Mouse (Mus musculus): ENCODE measurements around the gene Hist1h2bg. TPM values are rescaled to one million over a fixed set of nuclear protein-coding genes. Genes with fewer than 3 reads are reported as not detected.
"Not testable (repeated sequence)": the region's sequence is repeated elsewhere in the genome, so short reads cannot be mapped to it uniquely, and the experiment has no call there.

The Hist1h2bg gene
- polyA plus RNA-seq, 1 experiment from 2014 or later: 4.3 TPM

DNA sequence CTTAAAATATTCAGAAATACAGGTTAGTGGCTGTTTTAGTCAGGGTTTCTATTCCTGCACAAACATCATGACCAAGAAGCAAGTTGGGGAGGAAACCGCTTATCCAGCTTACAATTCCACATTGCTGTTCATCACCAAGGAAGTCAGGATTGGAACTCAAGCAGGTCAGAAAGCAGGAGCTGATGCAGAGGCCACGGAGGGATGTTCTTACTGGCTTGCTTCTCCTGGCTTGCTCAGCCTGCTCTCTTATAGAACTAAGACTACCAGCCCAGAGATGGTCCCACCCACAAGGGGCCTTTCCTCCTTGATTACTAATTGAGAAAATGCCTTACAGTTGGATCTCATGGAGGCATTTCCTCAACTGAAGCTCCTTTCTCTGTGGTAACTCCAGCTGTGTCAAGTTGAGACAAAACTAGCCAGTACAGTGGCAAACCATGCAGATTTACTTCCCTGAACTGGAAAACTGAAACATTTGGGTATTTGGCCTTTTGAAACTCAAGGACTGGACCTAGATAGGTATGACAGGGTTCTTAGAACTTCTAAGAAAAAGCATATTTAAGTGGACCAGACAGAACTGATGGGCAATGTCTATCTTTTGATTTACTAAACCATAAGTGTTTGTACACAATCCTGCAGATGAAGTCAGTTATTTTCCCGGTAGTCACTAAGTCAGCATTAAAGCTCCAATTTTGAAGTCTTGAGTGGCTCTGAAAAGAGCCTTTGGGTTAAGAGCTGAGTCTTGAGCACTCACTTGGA, 28.8 kb upstream of the Hist1h2bg start:
- Histone ChIP-seq H3K27ac (peak overlapping the region; percentile 87), H3K4me2 (peak overlapping the region; percentile 77), H3K9ac (peak overlapping the region; percentile 52), H3K4me3 (peak overlapping the region; percentile 58)
- H3K4me1 ChIP-seq (replicated peaks); H3K9me3 ChIP-seq (replicated peaks); H3K36me3 ChIP-seq; H3K27me3 ChIP-seq; ATAC-seq (replicated peaks; ENCODE audit: insufficient number of reproducible peaks, insufficient read depth, low FRiP score, low read depth): not testable (repeated sequence)
- WGBS: 19% methylated on average over 3 of the region's 3 CpGs

DNA sequence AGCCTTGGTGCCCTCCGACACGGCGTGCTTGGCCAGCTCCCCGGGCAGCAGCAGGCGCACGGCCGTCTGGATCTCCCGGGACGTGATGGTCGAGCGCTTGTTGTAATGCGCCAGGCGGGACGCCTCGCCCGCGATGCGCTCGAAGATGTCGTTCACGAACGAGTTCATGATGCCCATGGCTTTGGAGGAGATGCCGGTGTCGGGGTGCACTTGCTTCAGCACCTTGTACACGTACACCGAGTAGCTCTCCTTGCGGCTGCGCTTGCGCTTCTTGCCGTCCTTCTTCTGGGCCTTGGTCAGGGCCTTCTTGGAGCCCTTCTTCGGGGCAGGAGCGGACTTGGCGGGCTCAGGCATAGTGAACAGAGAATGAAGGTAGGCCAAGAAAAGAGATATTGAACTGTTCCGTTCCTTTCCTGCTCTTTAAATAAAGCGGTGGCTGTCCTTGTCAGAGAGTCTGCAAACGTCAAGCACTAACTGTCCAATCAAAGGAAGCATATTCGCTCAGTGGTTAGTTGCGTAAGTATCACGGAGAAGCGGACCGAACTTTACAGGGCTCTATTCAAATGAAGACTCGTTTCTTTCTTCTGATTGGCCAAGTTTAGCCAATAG, 28.1 kb upstream of the Hist1h2bg start, which contains the start of gene Hist1h2bh:
Gene Hist1h2bh (minus strand): TSS at position 394 of the 609 bp plus-strand sequence.
- peak; percentile 91 for ATAC-seq (replicated peaks; ENCODE audit: insufficient number of reproducible peaks, insufficient read depth, low FRiP score, low read depth)
- H3K36me3 ChIP-seq; H3K4me1 ChIP-seq (replicated peaks); H3K9me3 ChIP-seq (replicated peaks); H3K27me3 ChIP-seq: not testable (repeated sequence)
- peak within 1 kb of the TSS; percentile 77 for H3K4me2 ChIP-seq
- peak within 1 kb of the TSS; percentile 58 for H3K4me3 ChIP-seq
- peak within 1 kb of the TSS; percentile 53 for H3K9ac ChIP-seq
- WGBS: under 1% methylated on average over 39 of the region's 42 CpGs
- peak within 1 kb of the TSS; percentile 92 for H3K27ac ChIP-seq

DNA sequence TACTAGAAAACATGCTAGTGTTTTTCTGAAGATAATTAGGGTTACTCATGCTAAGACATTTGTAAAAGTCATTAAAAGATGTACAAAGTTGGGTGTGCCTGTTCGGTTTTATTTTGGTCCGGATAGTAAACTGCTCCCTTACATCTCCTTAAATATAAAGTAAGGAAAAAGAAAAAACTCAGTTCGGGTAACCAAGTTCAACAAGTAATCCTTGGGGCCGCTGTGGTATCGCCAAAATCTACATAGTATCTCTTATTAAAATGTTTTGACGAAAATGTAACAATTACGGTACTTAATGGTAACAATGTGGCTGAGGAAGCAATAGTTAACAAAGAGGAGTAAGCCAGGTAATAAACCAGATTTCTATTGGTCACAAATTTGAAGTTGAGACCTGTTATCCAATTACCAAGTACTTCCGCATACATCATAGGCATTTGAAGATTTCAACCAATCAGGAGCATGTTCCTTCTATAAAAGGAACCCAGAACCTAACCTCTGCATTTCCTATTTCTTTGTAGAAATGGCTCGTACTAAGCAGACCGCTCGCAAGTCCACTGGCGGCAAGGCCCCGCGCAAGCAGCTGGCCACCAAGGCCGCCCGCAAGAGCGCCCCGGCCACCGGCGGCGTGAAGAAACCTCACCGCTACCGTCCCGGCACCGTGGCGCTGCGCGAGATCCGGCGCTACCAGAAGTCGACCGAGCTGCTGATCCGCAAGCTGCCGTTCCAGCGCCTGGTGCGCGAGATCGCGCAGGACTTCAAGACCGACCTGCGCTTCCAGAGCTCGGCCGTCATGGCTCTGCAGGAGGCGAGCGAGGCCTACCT, 27.0 kb upstream of the Hist1h2bg start, which contains the start of gene Hist1h3f:
Gene Hist1h3f (plus strand): TSS at position 88 of the 822 bp plus-strand sequence.
- Histone ChIP-seq H3K4me2 (peak within 1 kb of the TSS; percentile 77), H3K4me1 (replicated peaks) (peaks cover 5% of the 10 kb centered on the region; the same call in 1 of the 2 replicates), H3K9me3 (replicated peaks) (no peaks in the 10 kb centered on the region), H3K36me3 (no peaks in the 10 kb centered on the region), H3K27ac (peak within 1 kb of the TSS; percentile 92), H3K4me3 (peak within 1 kb of the TSS; percentile 58), H3K27me3 (no peaks in the 10 kb centered on the region), H3K9ac (peak within 1 kb of the TSS; percentile 65)
- peak; percentile 88 for ATAC-seq (replicated peaks; ENCODE audit: insufficient number of reproducible peaks, insufficient read depth, low FRiP score, low read depth)
- WGBS: 1% methylated on average over 27 of the region's 45 CpGs

DNA sequence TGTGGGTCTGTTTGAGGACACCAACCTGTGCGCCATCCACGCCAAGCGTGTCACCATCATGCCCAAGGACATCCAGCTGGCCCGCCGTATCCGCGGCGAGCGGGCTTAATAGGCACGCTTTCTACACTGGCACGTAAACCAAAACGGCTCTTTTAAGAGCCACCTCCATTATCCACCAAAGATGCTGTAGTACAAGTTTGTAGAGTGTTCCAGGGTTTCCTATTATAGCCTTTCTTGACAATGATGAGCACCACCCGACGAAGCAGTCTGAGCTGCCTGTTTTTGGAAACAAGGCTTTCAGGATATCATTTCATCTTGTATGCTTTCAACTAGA, 26.4 kb upstream of the Hist1h2bg start:
- WGBS: 0% methylated on average over 14 of the region's 14 CpGs
- peak; percentile 5; the same call in 1 of the 2 replicates for ATAC-seq (replicated peaks; ENCODE audit: insufficient number of reproducible peaks, insufficient read depth, low FRiP score, low read depth)
- 0 out of 2 replicates have a peak overlapping the region, but pooled peaks have one; percentile 33 for H3K9ac ChIP-seq

DNA sequence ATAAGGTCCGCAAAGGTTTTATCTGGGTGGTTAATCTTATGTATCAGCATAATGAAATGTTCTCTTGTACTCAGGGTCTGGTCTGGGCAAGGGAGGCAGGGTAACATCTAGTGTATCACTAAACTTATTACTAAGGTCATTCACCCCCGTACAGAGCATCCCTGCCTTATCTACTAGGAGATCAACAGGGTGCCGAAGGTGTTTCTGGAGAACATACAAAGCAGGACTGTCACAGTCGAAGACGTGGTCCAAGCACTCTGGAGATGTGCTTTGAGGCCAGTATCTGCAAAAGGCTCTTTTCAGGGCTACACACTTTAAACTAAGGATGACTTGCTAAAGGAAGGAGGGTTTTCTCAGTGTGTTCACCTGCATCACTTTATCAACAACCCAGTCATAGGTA, 24.5 kb upstream of the Hist1h2bg start:
- H3K36me3 ChIP-seq: no peaks in the 10 kb centered on the region
- peaks cover 13% of the 10 kb centered on the region for H3K4me1 ChIP-seq (replicated peaks)
- no peaks in the 10 kb centered on the region for H3K27me3 ChIP-seq
- no peak overlapping the region for H3K4me2 ChIP-seq
- no peak overlapping the region for H3K9ac ChIP-seq
- no peak overlapping the region for H3K4me3 ChIP-seq
- no peaks in the 10 kb centered on the region for H3K9me3 ChIP-seq (replicated peaks)
- H3K27ac ChIP-seq: no peak overlapping the region
- WGBS: 61% methylated on average over 5 of the region's 5 CpGs
- no peak for ATAC-seq (replicated peaks; ENCODE audit: insufficient number of reproducible peaks, insufficient read depth, low FRiP score, low read depth)

More for the DNA sequence above, 26.4 kb upstream of the Hist1h2bg start:
- Histone ChIP-seq H3K4me3 (peak overlapping the region; percentile 58), H3K4me2 (peak overlapping the region; percentile 77), H3K27ac (peak overlapping the region; percentile 92)
- not testable (repeated sequence) for H3K36me3 ChIP-seq; H3K4me1 ChIP-seq (replicated peaks); H3K9me3 ChIP-seq (replicated peaks); H3K27me3 ChIP-seq

DNA sequence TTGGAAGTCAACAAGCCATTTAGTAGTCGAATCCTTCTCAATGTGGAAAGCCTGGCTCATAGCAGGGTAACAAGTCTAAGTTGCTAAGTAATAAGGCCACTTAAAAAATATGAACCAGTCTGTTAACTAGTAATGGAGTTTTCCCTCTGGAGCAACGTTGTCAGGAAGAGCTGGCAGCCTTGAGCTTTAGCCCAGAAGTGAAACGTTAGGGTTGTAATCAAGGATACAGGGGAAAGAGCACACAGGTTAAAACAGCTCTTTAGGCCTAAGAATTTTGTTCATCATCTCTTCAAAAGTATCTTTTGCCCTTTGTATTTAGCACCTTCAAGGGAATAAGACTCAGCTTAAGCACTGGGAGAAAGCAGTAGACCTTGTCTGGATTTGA, 20.4 kb upstream of the Hist1h2bg start:
- H3K27ac ChIP-seq: peak overlapping the region; percentile 91
- H3K4me1 ChIP-seq (replicated peaks): peaks cover 18% of the 10 kb centered on the region
- no peaks in the 10 kb centered on the region for H3K36me3 ChIP-seq
- H3K27me3 ChIP-seq: no peaks in the 10 kb centered on the region
- no peak for ATAC-seq (replicated peaks; ENCODE audit: insufficient number of reproducible peaks, insufficient read depth, low FRiP score, low read depth)
- H3K4me3 ChIP-seq: peak overlapping the region; percentile 53
- peak overlapping the region; percentile 57 for H3K9ac ChIP-seq
- H3K9me3 ChIP-seq (replicated peaks): no peaks in the 10 kb centered on the region
- 6% methylated on average over 3 of the region's 3 CpGs for WGBS
- H3K4me2 ChIP-seq: peak overlapping the region; percentile 75

DNA sequence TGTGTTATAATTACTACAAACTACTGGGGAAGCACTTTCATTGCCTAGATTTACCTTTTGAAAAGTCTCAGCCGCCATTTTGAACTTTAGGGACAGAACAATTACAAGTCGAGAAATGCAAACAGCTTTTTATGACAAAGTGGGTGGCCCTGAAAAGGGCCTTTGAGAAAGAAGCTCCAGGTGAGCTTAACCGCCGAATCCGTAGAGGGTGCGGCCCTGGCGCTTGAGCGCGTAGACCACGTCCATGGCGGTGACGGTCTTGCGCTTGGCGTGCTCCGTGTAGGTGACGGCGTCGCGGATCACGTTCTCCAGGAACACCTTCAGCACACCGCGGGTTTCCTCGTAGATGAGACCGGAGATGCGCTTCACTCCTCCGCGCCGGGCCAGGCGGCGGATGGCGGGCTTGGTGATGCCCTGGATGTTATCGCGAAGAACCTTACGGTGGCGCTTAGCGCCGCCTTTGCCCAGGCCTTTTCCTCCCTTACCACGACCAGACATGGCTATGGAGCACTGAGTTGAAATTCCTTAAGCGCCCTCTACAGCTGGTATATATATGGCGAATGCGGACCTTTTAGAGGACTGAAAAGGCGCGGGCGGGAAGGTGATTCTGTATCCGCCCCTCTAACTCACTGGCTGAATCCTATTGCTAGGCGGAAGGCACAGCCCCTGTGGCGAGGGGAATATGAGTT, 19.9 kb upstream of the Hist1h2bg start, which contains the start of gene Hist1h4f:
Gene Hist1h4f (minus strand): TSS at position 503 of the 689 bp plus-strand sequence.
- ATAC-seq (replicated peaks; ENCODE audit: insufficient number of reproducible peaks, insufficient read depth, low FRiP score, low read depth): peak; percentile 84
- H3K27me3 ChIP-seq; H3K36me3 ChIP-seq; H3K9me3 ChIP-seq (replicated peaks): not testable (repeated sequence)
- peak within 1 kb of the TSS; percentile 53 for H3K4me3 ChIP-seq
- peak within 1 kb of the TSS; percentile 91 for H3K27ac ChIP-seq
- H3K4me1 ChIP-seq (replicated peaks): peaks cover 18% of the 10 kb centered on the region
- H3K4me2 ChIP-seq: peak within 1 kb of the TSS; percentile 75
- under 1% methylated on average over 47 of the region's 47 CpGs for WGBS
- H3K9ac ChIP-seq: peak within 1 kb of the TSS; percentile 57

DNA sequence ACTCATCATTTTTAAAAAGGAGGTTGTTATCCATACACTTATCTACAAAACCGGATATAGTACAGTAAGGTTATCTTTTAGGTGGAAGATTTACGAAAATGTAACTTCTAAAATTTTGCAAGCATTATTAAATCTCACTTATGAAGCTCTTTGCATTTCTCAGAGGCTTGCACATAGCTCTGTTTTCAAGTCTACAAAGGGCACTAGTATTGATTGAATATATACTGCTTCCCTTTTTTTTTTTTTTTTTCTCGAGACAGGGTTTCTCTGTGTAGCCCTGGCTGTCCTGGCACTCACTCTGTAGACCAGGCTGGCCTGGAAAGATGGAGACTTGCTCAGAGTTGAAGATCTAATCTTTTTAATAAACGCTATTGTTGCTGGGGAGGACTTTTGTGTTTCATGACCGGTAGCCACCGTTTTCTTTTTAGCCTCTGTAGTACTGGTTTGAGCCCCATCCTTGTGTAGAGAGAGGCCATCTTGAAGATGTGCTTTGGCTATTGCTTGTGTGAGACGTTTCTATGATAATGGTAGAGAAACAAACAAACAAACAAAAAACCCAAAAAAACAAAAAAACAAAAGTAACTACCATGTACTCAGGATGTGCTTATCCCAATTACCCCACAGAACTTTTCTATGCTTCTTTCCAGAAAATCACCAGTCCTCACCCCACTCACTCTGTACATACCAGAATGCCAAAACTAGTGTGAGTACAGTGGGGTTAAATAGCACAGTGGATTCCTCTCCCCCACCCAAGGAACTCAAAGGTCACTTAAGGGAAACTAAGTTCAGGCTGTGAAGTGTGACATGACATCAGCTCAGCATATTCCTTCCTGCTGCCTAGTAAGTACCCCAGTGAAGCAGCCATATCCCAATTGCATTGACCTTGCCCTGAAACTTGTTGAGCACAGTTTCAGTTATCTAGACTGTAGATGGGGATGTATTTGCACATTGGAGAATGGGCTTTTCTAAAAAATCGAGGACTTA, 19.0 kb upstream of the Hist1h2bg start:
- ATAC-seq (replicated peaks; ENCODE audit: insufficient number of reproducible peaks, insufficient read depth, low FRiP score, low read depth): no peak
- Histone ChIP-seq H3K27me3 (no peaks in the 10 kb centered on the region), H3K4me1 (replicated peaks) (peaks cover 21% of the 10 kb centered on the region), H3K4me2 (peak overlapping the region; percentile 75), H3K36me3 (no peaks in the 10 kb centered on the region), H3K27ac (peak overlapping the region; percentile 91), H3K4me3 (peak overlapping the region; percentile 53), H3K9ac (no peak overlapping the region), H3K9me3 (replicated peaks) (no peaks in the 10 kb centered on the region)
- WGBS: 44% methylated on average over 8 of the region's 8 CpGs

DNA sequence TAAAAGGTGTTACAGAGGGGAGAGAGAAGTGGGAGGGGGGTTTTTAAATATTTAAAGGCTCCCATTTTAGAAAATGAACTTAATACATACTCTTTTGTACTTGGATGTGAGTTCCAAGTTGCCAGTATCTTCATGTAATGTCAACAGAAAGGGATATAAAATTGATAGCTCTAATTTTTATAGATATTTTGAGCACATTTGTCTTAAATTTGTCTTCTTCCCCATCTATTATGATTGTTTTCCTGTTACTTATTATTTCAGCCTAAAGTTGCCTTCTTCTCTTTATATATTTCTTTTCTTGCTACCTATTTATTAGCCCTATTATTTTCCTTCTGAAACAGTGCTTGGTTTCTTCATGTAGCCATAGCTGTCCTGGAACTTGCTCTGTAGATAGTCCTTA, 18.2 kb upstream of the Hist1h2bg start, which contains the start of gene Hist1h1d:
Gene Hist1h1d (plus strand): TSS at position 301 of the 400 bp plus-strand sequence.
- H3K4me2 ChIP-seq: peak within 1 kb of the TSS; percentile 95
- no peak within 1 kb of the TSS for H3K4me3 ChIP-seq
- no peaks in the 10 kb centered on the region for H3K27me3 ChIP-seq
- 0 out of 2 replicates have a peak within 1 kb of the TSS, but pooled peaks have one; percentile 86 for H3K9ac ChIP-seq
- H3K4me1 ChIP-seq (replicated peaks): peaks cover 21% of the 10 kb centered on the region
- no peaks in the 10 kb centered on the region for H3K36me3 ChIP-seq
- H3K9me3 ChIP-seq (replicated peaks): no peaks in the 10 kb centered on the region
- ATAC-seq (replicated peaks; ENCODE audit: insufficient number of reproducible peaks, insufficient read depth, low FRiP score, low read depth): no peak
- peak within 1 kb of the TSS; percentile 97 for H3K27ac ChIP-seq

DNA sequence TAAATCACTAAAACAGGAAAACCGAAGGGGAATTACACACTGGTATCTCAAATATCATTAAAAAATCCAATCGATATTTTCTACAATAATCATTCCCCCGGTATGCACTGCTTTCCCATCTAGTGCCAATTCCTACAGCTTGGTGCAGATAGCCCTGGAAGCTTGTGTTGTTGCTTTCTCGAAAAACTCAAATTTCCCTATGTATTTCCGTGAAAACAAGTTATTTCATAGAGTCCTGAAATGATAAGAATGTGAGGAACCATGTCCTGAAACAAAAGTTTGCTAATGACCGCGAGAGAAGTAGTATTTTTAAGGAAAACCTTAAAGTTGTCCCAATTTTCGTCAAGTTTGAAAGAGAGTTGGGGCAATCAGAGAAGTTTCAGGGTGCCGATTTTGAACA, 16.8 kb upstream of the Hist1h2bg start:
- H3K4me3 ChIP-seq: peak overlapping the region; percentile 59
- H3K4me2 ChIP-seq: peak overlapping the region; percentile 95
- H3K9ac ChIP-seq: peak overlapping the region; percentile 86; the same call in 1 of the 2 replicates
- peak overlapping the region; percentile 97 for H3K27ac ChIP-seq
- H3K27me3 ChIP-seq: no peaks in the 10 kb centered on the region
- H3K9me3 ChIP-seq (replicated peaks): no peaks in the 10 kb centered on the region
- peaks cover 21% of the 10 kb centered on the region for H3K4me1 ChIP-seq (replicated peaks)
- no peak for ATAC-seq (replicated peaks; ENCODE audit: insufficient number of reproducible peaks, insufficient read depth, low FRiP score, low read depth)
- WGBS: 15% methylated on average over 9 of the region's 9 CpGs
- H3K36me3 ChIP-seq: no peaks in the 10 kb centered on the region
